Mouse (Mus musculus): ENCODE results near the gene Tdgf1.
A peak's percentile ranks its signal among the peaks of the same experiment; 100 is the strongest.

Tdgf1 gene

GRCm38 (mm10) chr9:110945926-110946325 lies at the start of gene Tdgf1:
Gene Tdgf1, minus strand, starts transcription at chr9:110946158.
- no peak for DNase-seq (ENCODE audit: low spot score)

GRCm38 (mm10) chr9:110994716-110995172 lies 48.8 kb upstream of the Tdgf1 start:
- DNase-seq (ENCODE audit: low spot score): peak; percentile 80

- no peak for DNase-seq (ENCODE audit: low spot score)
Measured at GRCm38 (mm10) chr9:110993281-110993709, 47.3 kb upstream of the Tdgf1 start.

GRCm38 (mm10) chr9:110990204-110990603 lies 44.2 kb upstream of the Tdgf1 start, which contains the start of gene Rtp3:
Gene Rtp3, minus strand, starts transcription at chr9:110990583.
- DNase-seq (ENCODE audit: low spot score): no peak

- DNase-seq (ENCODE audit: low spot score): no peak
Measured at GRCm38 (mm10) chr9:110989543-110989942, 43.6 kb upstream of the Tdgf1 start.

- no peak for DNase-seq (ENCODE audit: low spot score)
Measured at GRCm38 (mm10) chr9:110989141-110989540, 43.2 kb upstream of the Tdgf1 start.

GRCm38 (mm10) chr9:110988078-110988477 lies 42.1 kb upstream of the Tdgf1 start:
- no peak for DNase-seq (ENCODE audit: low spot score)

- no peak for DNase-seq (ENCODE audit: low spot score)
Measured at GRCm38 (mm10) chr9:110987331-110987730, 41.4 kb upstream of the Tdgf1 start.

- no peak for DNase-seq (ENCODE audit: low spot score)
Measured at GRCm38 (mm10) chr9:110985951-110986350, 40.0 kb upstream of the Tdgf1 start.

GRCm38 (mm10) chr9:110985541-110985940 lies 39.6 kb upstream of the Tdgf1 start:
- DNase-seq (ENCODE audit: low spot score): no peak

GRCm38 (mm10) chr9:110984096-110984495 lies 38.1 kb upstream of the Tdgf1 start:
- no peak for DNase-seq (ENCODE audit: low spot score)

GRCm38 (mm10) chr9:110982351-110982750 lies 36.4 kb upstream of the Tdgf1 start:
- DNase-seq (ENCODE audit: low spot score): no peak

- no peak for DNase-seq (ENCODE audit: low spot score)
Measured at GRCm38 (mm10) chr9:110979411-110979810, 33.5 kb upstream of the Tdgf1 start.

- DNase-seq (ENCODE audit: low spot score): no peak
Measured at GRCm38 (mm10) chr9:110965910-110966231, 19.9 kb upstream of the Tdgf1 start.

- no peak for DNase-seq (ENCODE audit: low spot score)
Measured at GRCm38 (mm10) chr9:110965062-110965909, 19.3 kb upstream of the Tdgf1 start.

GRCm38 (mm10) chr9:110963566-110964115 lies 17.7 kb upstream of the Tdgf1 start:
- DNase-seq (ENCODE audit: low spot score): no peak

- DNase-seq (ENCODE audit: low spot score): no peak
Measured at GRCm38 (mm10) chr9:110961386-110961785, 15.4 kb upstream of the Tdgf1 start.

GRCm38 (mm10) chr9:110960230-110961149 lies 14.5 kb upstream of the Tdgf1 start:
- no peak for DNase-seq (ENCODE audit: low spot score)

GRCm38 (mm10) chr9:110959669-110960068 lies 13.7 kb upstream of the Tdgf1 start:
- DNase-seq (ENCODE audit: low spot score): no peak

- DNase-seq (ENCODE audit: low spot score): no peak
Measured at GRCm38 (mm10) chr9:110955962-110956361, 10.0 kb upstream of the Tdgf1 start.

- DNase-seq (ENCODE audit: low spot score): no peak
Measured at GRCm38 (mm10) chr9:110954681-110955445, 8.9 kb upstream of the Tdgf1 start.

Measured in urinary bladder, postnatal 14 days (tissue).